Mouse (Mus musculus) kidney, adult 2 months (tissue): ENCODE data around the gene Syce1l.

Experiments used
- CTCF ChIP-seq: fragments of 200-500 bp; conservative IDR thresholded peaks from 2 replicates; pipeline ENCODE4 v1.5.1; 2011; ENCODE audit warnings: low read depth, mild to moderate bottlenecking, control low read depth, low read length, moderate library complexity, mixed read lengths; ENCODE audit not compliant: insufficient read depth, insufficient read length
- POLR2A ChIP-seq: fragments of 200-500 bp; IDR thresholded peaks from one replicate; pipeline ENCODE4 v1.6.1; 2011; ENCODE audit warnings: low read depth, low read length, control low read depth

- TF ChIP-seq POLR2A (no peak), CTCF (no peak)
Observed at GRCm38 (mm10) chr8:113704968-113705367, 62.0 kb downstream of the Syce1l start.
